Mouse (Mus musculus) stomach, embryonic 15.5 days (tissue): ENCODE data around the gene Abcc4. TPM values are rescaled to one million over a fixed set of nuclear protein-coding genes. Genes with fewer than 3 reads are reported as not detected.

Experiments used
- ATAC-seq: fragments of 200-750 bp; cut with Nextera tagmentation; 2 replicates; pipeline ENCODE4 v1.8.0; 2017; ENCODE audit warnings: low read depth, moderate number of reproducible peaks, moderate TSS enrichment; ENCODE audit not compliant: insufficient read depth, low FRiP score
- H3K27ac ChIP-seq: fragments of 300-500 bp; sonication (generic); 2 replicates; pipeline ENCODE4 v1.5.1; 2015; ENCODE audit warnings: mild to moderate bottlenecking, inconsistent platforms
- H3K27me3 ChIP-seq: fragments of 300-500 bp; sonication (generic); replicated peaks from 2 replicates; pipeline ENCODE4 v1.6.1; 2015; ENCODE audit warnings: inconsistent platforms
- H3K36me3 ChIP-seq: fragments of 300-500 bp; sonication (generic); 2 replicates; pipeline ENCODE4 v1.6.1; 2015; ENCODE audit warnings: inconsistent platforms
- H3K4me1 ChIP-seq: fragments of 300-500 bp; sonication (generic); 2 replicates; pipeline ENCODE4 v1.6.1; 2015; ENCODE audit warnings: inconsistent platforms
- H3K4me2 ChIP-seq: fragments of 300-500 bp; sonication (generic); 2 replicates; pipeline ENCODE4 v1.6.1; 2015; ENCODE audit warnings: mild to moderate bottlenecking, inconsistent platforms
- H3K4me3 ChIP-seq: fragments of 300-500 bp; sonication (generic); replicated peaks from 2 replicates; pipeline ENCODE4 v1.5.1; 2015; ENCODE audit warnings: inconsistent platforms
- H3K9ac ChIP-seq: fragments of 300-500 bp; sonication (generic); 2 replicates; pipeline ENCODE4 v1.6.1; 2015; ENCODE audit warnings: inconsistent platforms
- H3K9me3 ChIP-seq: fragments of 300-500 bp; sonication (generic); 2 replicates; pipeline ENCODE4 v1.6.1; 2016; ENCODE audit warnings: inconsistent platforms
- WGBS: fragments of 180-500 bp; shearing (Covaris S2); methylation state at CpG from one replicate; pipeline ENCODE4 v1.1.7; 2015; 5-methylcytosine and 5-hydroxymethylcytosine counted together
- polyA plus RNA-seq: library from polyadenylated mRNA; unstranded; fragments of >200 nt; fragmentation: Nextera tagmentation; extraction: Ambion mirVana; gene quantifications from 2 replicates; pipeline ENCODE4 v1.2.1, GENCODE M21; 2015

The Abcc4 gene
- polyA plus RNA-seq, 1 experiment from 2014 or later = 4.0 TPM

GRCm38 (mm10) chr14:118709736-118710135 lies 3.7 kb upstream of the Abcc4 start:
- H3K9ac ChIP-seq = no peak overlapping the region
- no peak overlapping the region for H3K27ac ChIP-seq
- H3K4me3 ChIP-seq = no peak overlapping the region
- no peaks in the 10 kb centered on the region for H3K27me3 ChIP-seq
- H3K4me2 ChIP-seq = no peak overlapping the region
- no peaks in the 10 kb centered on the region for H3K36me3 ChIP-seq
- peaks cover 18% of the 10 kb centered on the region; the same call in 1 of the 2 replicates for H3K4me1 ChIP-seq
- peak; percentile 71; the same call in 1 of the 2 replicates for ATAC-seq
- WGBS = 23% methylated on average over 11 of the region's 11 CpGs
- no peaks in the 10 kb centered on the region for H3K9me3 ChIP-seq

- Histone ChIP-seq H3K9me3 (no peaks in the 10 kb centered on the region), H3K36me3 (no peaks in the 10 kb centered on the region), H3K9ac (no peak overlapping the region), H3K27ac (no peak overlapping the region), H3K4me1 (peaks cover 13% of the 10 kb centered on the region; the same call in 1 of the 2 replicates), H3K4me2 (no peak overlapping the region), H3K27me3 (0 out of 2 replicates have a peak, but pooled peaks cover 5% of the 10 kb centered on the region), H3K4me3 (no peak overlapping the region)
- 82% methylated on average over 5 of the region's 5 CpGs for WGBS
- ATAC-seq = no peak
These were observed 2.1 kb upstream of the Abcc4 start for GRCm38 (mm10) chr14:118708126-118708525.

GRCm38 (mm10) chr14:118706962-118707361 lies 943 bp upstream of the Abcc4 start:
- H3K27ac ChIP-seq = no peak overlapping the region
- H3K27me3 ChIP-seq = 0 out of 2 replicates have a peak, but pooled peaks cover 5% of the 10 kb centered on the region
- H3K9ac ChIP-seq = no peak overlapping the region
- peaks cover 13% of the 10 kb centered on the region; the same call in 1 of the 2 replicates for H3K4me1 ChIP-seq
- no peaks in the 10 kb centered on the region for H3K9me3 ChIP-seq
- no peaks in the 10 kb centered on the region for H3K36me3 ChIP-seq
- 89% methylated on average over 11 of the region's 11 CpGs for WGBS
- 0 out of 2 replicates have a peak overlapping the region, but pooled peaks have one; percentile 60 for H3K4me3 ChIP-seq
- no peak for ATAC-seq
- peak overlapping the region; percentile 97 for H3K4me2 ChIP-seq

- H3K4me1 ChIP-seq = peaks cover 13% of the 10 kb centered on the region; the same call in 1 of the 2 replicates
- H3K4me3 ChIP-seq = peak overlapping the region; percentile 60
- WGBS = 2% methylated on average over 10 of the region's 10 CpGs
- peak overlapping the region; percentile 49 for H3K9ac ChIP-seq
- no peak for ATAC-seq
- no peaks in the 10 kb centered on the region for H3K36me3 ChIP-seq
- H3K27me3 ChIP-seq = 0 out of 2 replicates have a peak, but pooled peaks cover 5% of the 10 kb centered on the region
- no peaks in the 10 kb centered on the region for H3K9me3 ChIP-seq
- H3K27ac ChIP-seq = no peak overlapping the region
- peak overlapping the region; percentile 97 for H3K4me2 ChIP-seq
These were observed 583 bp downstream of the Abcc4 start for GRCm38 (mm10) chr14:118705465-118705807.

DNA sequence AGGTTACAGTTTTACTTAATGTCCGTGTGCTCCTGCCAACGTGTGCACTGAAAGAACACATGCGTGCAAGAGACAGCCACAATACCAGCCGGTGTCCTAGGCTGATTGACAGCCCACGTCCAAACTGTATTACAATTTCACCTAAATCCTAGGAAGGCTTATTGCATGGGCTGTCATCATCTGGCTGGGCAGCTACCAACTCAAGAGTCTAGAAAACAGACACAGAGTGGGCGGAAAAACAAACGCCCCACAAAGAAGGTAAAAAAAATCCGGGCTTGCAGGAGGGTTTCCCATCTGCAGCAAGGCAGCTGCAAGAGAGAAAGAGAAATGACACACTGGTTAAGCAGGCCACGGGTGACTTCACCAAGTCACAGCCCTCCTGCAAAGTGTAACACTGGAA lies 2.7 kb downstream of the Abcc4 start:
- Histone ChIP-seq H3K9ac (no peak overlapping the region), H3K9me3 (no peaks in the 10 kb centered on the region), H3K4me2 (no peak overlapping the region), H3K36me3 (no peaks in the 10 kb centered on the region), H3K4me1 (0 out of 2 replicates have a peak, but pooled peaks cover 5% of the 10 kb centered on the region), H3K4me3 (no peak overlapping the region), H3K27ac (no peak overlapping the region), H3K27me3 (0 out of 2 replicates have a peak, but pooled peaks cover 5% of the 10 kb centered on the region)
- WGBS = 82% methylated on average over 9 of the region's 9 CpGs
- no peak for ATAC-seq

GRCm38 (mm10) chr14:118701991-118702608 lies 3.9 kb downstream of the Abcc4 start:
- no peak for ATAC-seq
- Histone ChIP-seq H3K27ac (no peak overlapping the region), H3K4me1 (0 out of 2 replicates have a peak, but pooled peaks cover 5% of the 10 kb centered on the region), H3K4me3 (no peak overlapping the region), H3K4me2 (no peak overlapping the region), H3K9me3 (no peaks in the 10 kb centered on the region), H3K27me3 (0 out of 2 replicates have a peak, but pooled peaks cover 5% of the 10 kb centered on the region), H3K9ac (no peak overlapping the region), H3K36me3 (no peaks in the 10 kb centered on the region)
- 57% methylated on average over 7 of the region's 7 CpGs for WGBS

- 67% methylated on average over 7 of the region's 7 CpGs for WGBS
- no peak for ATAC-seq
- no peaks in the 10 kb centered on the region for H3K36me3 ChIP-seq
These were observed 5.4 kb downstream of the Abcc4 start for GRCm38 (mm10) chr14:118700576-118700975.

GRCm38 (mm10) chr14:118699963-118700362 lies 6.1 kb downstream of the Abcc4 start:
- WGBS = 41% methylated on average over 5 of the region's 5 CpGs
- no peak for ATAC-seq
- no peak overlapping the region for H3K9ac ChIP-seq

More at GRCm38 (mm10) chr14:118700576-118700975, 5.4 kb downstream of the Abcc4 start:
- Histone ChIP-seq H3K9me3 (no peaks in the 10 kb centered on the region), H3K27me3 (0 out of 2 replicates have a peak, but pooled peaks cover 5% of the 10 kb centered on the region), H3K4me2 (no peak overlapping the region), H3K4me1 (0 out of 2 replicates have a peak, but pooled peaks cover 3% of the 10 kb centered on the region), H3K9ac (no peak overlapping the region), H3K4me3 (no peak overlapping the region), H3K27ac (no peak overlapping the region)

GRCm38 (mm10) chr14:118699508-118699907 lies 6.5 kb downstream of the Abcc4 start:
- no peak overlapping the region for H3K9ac ChIP-seq
- no peak overlapping the region for H3K4me2 ChIP-seq
- WGBS = 64% methylated on average over 10 of the region's 10 CpGs
- ATAC-seq = no peak
- 0 out of 2 replicates have a peak, but pooled peaks cover 4% of the 10 kb centered on the region for H3K27me3 ChIP-seq
- no peaks in the 10 kb centered on the region for H3K36me3 ChIP-seq
- H3K27ac ChIP-seq = no peak overlapping the region
- no peaks in the 10 kb centered on the region for H3K9me3 ChIP-seq
- H3K4me3 ChIP-seq = no peak overlapping the region
- no peaks in the 10 kb centered on the region for H3K4me1 ChIP-seq

More at GRCm38 (mm10) chr14:118699963-118700362, 6.1 kb downstream of the Abcc4 start:
- Histone ChIP-seq H3K4me3 (no peak overlapping the region), H3K9me3 (no peaks in the 10 kb centered on the region), H3K4me2 (no peak overlapping the region), H3K4me1 (no peaks in the 10 kb centered on the region), H3K27me3 (0 out of 2 replicates have a peak, but pooled peaks cover 5% of the 10 kb centered on the region), H3K27ac (no peak overlapping the region), H3K36me3 (no peaks in the 10 kb centered on the region)

DNA sequence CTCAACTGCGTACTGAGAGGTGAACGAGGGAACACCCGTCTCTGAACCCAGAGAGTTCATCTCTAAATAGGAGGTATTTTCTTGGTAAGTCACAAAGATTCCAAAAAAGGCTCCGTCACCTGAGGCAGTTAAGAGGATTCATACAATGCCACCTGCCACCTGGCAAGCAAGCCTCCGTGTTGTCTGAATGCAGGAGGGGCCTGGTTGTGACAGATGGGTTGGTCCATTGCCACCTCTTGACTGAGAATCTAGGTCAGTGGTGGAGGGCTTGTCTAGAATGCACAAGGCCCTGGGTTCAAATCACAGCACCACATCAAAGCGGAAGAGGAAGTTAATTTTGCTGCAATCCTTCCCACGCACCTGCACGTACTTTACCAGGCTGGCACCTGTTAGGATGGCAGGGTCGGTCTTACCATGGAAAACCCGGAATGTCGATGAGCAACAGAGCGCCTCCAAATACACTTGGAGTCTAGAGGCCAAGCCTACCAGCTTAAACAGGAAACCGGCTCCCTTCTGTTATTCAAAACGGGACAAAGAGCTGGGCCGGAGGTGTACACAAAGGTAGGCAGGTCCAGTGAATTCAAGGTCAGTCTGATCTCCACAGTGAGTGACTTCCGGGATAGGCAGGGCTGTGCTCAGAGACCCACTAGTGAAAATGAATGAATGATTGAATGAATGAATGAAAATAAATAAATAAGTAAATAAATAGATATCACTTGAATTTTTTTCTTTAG lies 9.3 kb downstream of the Abcc4 start:
- 90% methylated on average over 16 of the region's 16 CpGs for whole genome bisulfite sequencing

DNA sequence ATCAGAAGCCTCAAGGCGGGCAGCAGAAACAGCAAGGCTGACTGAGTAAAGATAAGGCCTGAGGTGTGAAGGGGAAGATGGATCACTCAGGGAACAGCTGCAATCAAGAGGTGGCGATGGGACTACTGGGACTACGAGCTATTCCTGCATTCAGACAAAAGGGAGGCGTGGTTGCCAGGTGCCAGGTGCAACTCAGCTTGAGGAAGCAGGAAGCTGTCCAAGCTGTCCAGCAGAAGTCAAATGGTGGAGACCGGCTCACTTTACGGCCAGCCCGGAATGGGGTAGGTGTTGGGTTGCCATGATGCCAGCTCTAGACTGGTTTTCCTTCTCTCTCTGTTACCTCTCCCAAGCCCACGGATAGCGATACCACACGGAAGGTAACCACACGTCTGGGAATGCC lies 10.2 kb downstream of the Abcc4 start:
- ATAC-seq = no peak

More for the DNA sequence above, 9.3 kb downstream of the Abcc4 start:
- H3K4me1 ChIP-seq = no peaks in the 10 kb centered on the region
- H3K9ac ChIP-seq = no peak overlapping the region
- H3K4me3 ChIP-seq = no peak overlapping the region
- no peak overlapping the region for H3K4me2 ChIP-seq
- H3K27ac ChIP-seq = no peak overlapping the region
- H3K36me3 ChIP-seq = no peaks in the 10 kb centered on the region
- H3K27me3 ChIP-seq = no peaks in the 10 kb centered on the region
- no peak for ATAC-seq
- H3K9me3 ChIP-seq = no peaks in the 10 kb centered on the region

GRCm38 (mm10) chr14:118694321-118694720 lies 11.7 kb downstream of the Abcc4 start:
- Histone ChIP-seq H3K4me3 (no peak overlapping the region), H3K9me3 (no peaks in the 10 kb centered on the region), H3K27ac (no peak overlapping the region), H3K9ac (no peak overlapping the region), H3K27me3 (no peaks in the 10 kb centered on the region), H3K4me2 (no peak overlapping the region), H3K4me1 (0 out of 2 replicates have a peak, but pooled peaks cover 7% of the 10 kb centered on the region), H3K36me3 (no peaks in the 10 kb centered on the region)
- ATAC-seq = no peak
- 75% methylated on average over 7 of the region's 7 CpGs for WGBS

More for the DNA sequence above, 10.2 kb downstream of the Abcc4 start:
- 87% methylated on average over 11 of the region's 11 CpGs for WGBS
- Histone ChIP-seq H3K27ac (no peak overlapping the region), H3K4me1 (no peaks in the 10 kb centered on the region), H3K9ac (no peak overlapping the region), H3K27me3 (no peaks in the 10 kb centered on the region), H3K4me2 (no peak overlapping the region), H3K9me3 (no peaks in the 10 kb centered on the region), H3K36me3 (no peaks in the 10 kb centered on the region), H3K4me3 (no peak overlapping the region)
